Mouse (Mus musculus) kidney, adult 9 months (tissue): Measurements from ENCODE around the gene Rbm48.
"Not testable (repeated sequence)": the region's sequence is repeated elsewhere in the genome, so short reads cannot be mapped to it uniquely, and the experiment has no call there.

ENCODE experiments used
- DNase-seq: peaks from one replicate; pipeline ENCODE4 v3.0.0; 2022

The Rbm48 gene

DNA sequence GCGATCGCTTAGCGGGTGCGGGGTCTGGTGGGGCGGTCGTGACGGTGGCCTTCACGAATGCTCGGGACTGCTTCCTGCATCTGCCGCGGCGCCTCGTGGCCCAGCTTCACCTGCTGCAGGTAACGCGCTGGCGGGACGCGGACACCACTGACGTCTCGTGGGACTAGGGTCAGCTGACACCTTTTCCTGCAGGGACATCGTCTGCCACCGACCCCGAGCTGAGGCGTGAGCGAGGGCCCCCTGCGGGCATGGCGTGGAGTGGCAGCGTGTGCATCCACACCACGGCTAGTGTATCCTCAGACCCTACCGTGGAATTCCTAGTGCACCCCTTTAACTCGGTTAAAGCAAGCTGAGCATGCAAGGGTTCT, at the start of gene Rbm48:
Rbm48 (minus strand) TSS at position 187 of the 368 bp plus-strand sequence.
- peak; percentile 86 for DNase-seq

DNA sequence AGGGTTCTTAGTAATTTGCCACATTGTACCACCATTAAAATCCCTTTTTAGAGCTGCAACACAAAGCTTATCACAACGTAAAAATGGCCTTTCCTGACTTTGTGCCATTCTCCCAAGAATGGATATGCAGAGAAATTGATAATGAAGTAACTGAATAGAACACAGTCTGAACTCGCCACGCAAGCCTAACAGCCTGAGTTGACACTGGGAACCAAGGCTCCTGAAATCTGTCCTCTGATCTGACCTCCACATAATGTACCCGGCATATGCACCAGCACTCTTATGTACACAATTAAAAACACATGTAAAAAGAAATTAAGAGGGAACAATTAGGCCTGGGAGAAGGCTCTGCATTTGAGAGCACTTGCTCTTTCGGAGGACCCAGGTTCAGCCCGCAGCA, 48.9 kb upstream of the Rbm48 start:
- DNase-seq: peak; percentile 11

DNA sequence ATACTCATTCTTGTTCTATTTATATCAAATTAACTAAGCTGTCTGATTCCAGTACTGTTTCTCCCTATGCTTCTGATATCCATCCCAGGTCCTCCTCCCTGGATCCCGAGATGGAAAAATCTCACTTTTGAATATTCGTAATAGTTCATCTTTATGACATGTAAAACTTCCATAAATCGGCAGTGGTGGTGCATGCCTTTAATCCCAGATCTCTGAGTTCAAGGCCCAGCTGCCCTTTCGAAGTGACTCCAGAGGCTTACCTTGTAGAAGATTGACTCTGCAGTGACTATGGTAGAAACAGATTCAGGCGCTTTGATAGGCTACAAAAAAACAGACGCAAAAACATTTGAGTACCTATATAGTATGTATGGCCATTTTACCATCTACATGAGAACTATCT, 48.2 kb upstream of the Rbm48 start:
- DNase-seq: no peak

DNA sequence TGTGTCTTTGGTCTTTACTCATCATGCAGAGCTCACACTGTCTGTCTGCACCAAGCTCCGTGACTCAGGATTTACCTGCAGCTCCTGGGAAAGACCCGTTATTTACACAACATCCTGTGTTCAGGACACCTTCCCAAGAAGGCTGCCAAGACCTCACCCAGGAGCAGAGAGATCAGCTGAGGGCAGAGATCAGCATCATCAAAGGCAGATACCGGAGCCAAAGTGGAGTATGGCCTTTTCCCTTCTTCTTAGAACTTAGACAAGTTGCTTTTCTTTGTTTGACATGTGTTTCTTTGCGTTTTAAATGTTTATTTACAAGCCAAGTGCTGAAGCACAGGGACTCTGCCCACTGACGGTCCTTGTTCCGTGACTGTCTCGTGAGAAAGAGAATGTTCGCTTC, 38.9 kb upstream of the Rbm48 start:
- DNase-seq: no peak

DNA sequence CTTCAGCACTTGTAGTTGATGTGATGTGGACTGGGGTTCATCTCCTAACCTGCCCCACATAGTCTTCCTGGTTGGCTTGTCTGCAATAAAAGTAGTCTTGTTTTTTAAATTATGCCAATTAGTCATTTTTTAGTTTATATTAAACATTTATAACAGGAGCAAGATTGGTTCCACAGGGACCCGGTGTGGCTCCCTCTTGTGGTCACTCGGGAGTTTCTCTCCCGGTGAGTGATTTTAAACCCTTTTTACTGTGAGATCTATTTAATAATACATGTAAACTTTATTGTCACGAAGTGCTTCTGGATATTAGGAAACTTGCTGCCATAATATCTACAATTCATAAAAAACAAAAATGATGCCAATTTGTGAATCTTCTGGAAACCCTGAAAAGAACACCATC, 37.6 kb upstream of the Rbm48 start:
- no peak for DNase-seq

DNA sequence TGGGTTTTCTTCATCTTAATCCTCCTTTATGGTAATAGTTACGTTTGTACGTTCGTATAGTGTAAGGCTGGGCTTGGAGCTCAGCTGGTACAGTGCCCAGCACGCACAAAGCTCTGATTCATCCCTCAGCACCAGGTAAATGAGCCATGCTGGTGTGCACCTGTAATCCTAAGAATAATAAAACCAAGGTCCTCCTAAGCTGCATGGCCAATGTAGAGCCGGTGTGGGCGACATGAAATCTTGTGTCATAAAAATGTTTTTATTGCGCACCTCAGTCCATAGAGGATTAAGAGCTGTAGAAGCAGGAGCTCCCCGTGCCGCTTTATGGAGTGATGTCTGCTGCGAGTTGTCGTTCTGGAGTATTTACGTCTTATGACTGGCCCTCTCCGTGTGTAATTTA, 36.9 kb upstream of the Rbm48 start:
- DNase-seq: no peak

DNA sequence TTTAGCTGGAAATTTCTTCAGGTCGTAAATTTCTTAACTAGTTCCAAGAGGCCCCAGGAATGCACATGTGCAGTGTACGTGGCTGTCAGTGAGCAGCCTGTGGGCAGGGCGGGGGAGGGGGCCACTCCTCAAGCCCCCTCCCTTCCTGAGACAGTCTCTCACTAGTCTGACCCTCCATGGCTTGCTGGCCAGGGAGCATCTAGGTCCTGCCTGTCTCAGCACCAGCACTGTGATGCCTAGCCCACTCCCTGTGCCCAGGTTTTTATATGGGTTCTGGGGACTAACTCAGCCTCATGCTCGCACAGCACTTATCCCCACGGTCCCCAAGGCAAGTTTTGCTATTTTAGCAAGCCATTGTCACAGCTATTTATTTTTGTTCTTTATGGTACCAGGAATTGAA, 35.9 kb upstream of the Rbm48 start:
- no peak for DNase-seq

DNA sequence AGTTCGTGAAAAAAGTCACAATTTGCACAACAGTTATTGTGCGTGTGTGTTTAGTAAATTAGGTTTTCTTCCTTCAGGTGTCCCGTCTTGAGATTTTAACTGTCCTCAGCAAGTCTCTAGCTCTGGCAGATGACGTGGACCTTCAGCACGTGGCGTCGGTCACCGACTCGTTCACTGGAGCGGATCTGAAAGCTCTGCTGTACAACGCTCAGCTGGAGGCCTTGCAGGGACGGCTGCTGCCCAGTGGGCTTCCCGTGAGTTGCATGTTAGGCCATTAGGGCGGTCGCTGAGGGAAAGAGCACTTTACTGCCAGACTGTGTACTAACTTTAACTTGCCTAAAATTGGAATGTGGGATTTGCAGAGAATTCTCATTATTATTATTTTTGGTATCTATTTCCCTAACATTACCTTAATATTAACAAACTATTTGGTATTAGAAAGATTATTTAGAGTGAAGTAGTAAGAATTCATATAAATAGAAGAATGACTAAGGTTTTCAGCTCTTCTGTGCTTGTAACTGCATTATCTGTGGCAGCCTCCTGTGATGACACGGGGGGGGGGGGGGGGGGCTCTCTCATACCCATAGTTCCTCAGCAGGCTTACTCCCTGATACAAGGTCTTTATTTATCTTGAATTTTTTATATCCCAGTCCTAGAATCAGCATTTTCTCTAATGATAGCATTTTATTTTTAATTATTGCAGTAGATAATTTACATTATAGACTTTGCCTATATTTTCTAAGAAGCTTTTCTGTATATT, 35.3 kb upstream of the Rbm48 start:
- DNase-seq: peak; percentile 33

DNA sequence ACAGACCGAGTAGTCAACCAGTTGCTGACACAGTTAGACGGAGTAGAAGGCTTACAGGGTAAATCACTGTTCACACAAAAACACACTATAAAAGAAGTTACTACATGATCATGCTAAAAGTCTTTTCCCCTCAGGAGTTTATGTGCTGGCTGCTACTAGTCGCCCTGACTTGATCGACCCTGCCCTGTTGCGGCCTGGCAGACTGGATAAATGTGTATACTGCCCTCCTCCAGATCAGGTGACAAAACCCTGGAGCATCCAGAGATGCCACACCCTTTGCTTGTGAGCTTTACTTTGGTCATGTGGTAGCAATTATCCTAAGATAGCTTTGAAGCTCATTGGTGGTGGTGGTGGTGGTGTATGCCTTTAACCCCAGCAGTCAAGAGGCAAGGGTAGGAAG, 33.7 kb upstream of the Rbm48 start:
- no peak for DNase-seq

DNA sequence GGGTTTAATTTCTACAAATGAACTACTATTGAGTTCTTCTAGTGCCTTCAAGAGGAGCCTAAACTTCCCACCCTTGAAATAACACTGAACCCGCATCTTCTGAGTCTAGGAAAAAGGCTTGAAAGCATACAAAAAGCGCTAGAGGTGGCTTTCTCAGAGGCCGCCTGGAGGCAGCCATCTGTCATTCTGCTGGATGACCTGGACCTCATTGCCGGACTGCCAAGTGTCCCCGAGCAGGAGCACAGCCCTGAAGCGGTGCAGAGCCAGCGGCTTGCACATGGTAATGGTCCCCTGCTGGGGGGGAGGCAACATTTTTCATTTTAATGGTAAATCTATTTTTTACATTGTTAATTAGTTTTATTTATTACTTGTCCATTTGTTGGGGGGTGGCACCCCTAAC, 24.1 kb upstream of the Rbm48 start:
- no peak for DNase-seq

DNA sequence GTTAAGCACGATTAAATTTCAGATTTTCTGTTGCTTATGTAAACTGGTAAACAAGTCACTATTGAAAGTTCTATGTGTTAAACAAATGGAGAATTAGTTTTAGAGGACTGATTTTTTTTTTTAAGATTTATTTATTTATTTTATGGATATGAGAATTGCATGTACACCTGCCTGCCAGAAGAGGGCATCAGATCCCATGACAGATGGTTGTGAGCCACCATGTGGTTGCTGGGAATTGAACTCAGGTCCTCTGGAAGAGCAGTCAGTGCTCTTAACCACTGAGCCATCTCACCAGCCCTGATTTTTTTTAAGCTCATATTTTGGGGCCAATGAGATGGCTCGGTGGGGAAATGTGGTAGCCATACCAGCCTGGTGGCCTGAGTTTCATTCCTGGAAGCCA, 15.4 kb upstream of the Rbm48 start:
- not testable (repeated sequence) for DNase-seq

DNA sequence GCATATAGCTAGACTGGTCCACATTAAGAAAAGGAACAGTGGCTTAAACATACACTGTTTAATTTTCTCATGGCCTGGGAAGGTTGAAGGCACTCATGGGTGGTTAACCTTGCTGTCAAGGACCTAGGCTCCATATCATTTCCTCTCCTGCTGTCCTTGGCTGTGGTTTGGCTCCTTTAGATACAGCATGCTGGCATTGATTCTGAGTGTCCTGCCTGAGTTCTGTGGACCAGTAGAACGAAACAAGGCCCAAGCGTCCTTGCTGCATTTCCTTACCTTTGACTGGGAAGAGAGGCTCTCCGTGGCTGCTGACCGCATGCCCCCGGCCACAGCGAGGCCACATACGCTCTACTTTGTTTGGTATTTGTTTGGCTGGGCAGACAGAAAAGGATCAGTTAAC, 12.9 kb upstream of the Rbm48 start:
- no peak for DNase-seq

DNA sequence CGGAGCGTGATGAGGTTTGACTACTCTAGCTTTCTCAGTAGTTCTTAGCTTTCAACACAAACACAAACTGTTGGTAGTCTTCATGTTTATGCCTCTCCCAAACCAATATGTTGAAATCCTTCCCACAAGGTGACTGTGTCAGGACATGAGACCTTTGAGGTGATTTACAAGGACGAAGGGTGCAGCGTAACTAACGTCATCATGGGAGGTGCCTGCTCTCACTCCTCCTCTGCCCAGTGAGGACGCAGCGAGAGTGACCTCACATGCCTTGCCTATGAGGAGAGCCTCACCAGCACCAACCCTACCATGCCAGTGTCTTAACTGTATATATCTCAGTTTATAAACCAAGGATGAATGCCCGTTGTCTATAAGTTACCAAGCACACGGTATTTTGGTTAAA, 10.7 kb upstream of the Rbm48 start:
- no peak for DNase-seq

DNA sequence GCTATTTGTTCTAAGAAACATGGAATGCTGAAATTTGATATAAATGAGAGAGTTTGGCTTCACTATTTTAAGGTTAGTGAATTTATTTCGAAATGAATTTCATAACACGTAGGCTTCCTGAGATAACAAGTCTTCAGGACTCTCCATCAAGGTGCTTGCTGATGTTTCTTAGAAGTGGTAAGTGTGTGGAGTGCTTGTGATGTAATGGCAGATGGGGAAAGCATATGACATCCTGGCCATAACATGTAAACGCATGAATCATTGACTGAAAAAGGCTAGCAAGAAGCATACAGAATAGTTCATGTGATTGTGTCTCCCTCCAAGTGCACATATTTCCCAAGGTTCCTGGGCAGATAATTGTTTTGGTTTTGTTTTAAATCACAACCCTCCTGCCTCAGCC, 4.4 kb upstream of the Rbm48 start:
- DNase-seq: no peak

DNA sequence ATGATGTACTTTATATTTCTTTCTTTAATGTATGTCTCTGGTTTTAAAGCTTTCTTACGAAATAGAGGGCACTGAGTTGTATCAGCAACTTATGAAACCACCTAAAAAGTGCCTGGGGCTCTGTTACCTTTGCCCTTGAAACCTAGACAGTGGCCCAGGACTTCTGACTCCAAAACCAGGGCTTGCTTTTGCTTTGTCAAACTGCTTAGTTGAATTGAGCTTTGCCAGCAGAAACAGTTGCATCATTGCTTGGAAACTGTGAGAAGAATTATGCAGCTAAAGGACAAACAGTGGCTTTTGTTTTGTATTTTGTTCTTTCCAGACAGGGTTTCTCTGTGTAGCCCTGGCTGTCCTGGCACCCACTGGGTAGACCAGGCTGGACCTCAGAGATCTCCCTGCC, 3.9 kb upstream of the Rbm48 start:
- peak; percentile 24 for DNase-seq

DNA sequence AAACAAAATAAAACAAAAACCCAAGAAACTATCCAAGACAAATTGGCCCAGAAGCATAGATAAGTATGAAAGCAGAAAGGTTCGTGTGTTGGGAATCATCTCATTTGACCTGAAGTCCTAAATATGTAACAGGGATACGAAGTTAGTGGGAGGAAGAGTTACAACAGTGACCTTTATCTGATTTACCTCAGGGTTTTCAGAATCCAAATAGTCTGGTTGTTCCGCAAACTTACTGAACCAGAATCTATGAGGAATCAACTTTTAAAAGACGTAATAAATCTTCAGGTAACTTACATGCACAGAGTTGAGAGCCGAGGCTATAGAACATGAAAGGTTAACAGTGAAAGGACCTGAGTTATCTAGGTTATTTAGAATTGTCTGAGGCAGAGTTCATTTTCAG, 2.4 kb upstream of the Rbm48 start:
- DNase-seq: no peak

DNA sequence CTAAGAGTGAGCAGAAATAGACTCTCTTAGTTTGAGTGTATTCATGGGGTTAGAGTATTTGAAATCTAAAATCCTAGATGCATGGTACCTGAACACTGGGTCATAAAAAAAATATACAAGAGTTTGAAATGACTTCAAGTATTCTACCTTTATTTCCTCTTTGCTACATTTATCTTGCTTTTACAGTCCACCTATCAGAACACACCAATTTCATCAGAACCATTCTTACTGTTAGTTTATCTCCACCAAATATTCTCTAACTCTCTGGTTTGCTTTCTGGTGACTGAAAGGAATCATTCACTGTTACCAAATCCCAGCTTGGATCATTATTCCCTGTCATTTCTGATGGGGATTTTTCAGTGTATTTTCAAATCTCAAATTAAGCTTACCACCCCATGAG, 786 bp upstream of the Rbm48 start:
- DNase-seq: no peak

DNA sequence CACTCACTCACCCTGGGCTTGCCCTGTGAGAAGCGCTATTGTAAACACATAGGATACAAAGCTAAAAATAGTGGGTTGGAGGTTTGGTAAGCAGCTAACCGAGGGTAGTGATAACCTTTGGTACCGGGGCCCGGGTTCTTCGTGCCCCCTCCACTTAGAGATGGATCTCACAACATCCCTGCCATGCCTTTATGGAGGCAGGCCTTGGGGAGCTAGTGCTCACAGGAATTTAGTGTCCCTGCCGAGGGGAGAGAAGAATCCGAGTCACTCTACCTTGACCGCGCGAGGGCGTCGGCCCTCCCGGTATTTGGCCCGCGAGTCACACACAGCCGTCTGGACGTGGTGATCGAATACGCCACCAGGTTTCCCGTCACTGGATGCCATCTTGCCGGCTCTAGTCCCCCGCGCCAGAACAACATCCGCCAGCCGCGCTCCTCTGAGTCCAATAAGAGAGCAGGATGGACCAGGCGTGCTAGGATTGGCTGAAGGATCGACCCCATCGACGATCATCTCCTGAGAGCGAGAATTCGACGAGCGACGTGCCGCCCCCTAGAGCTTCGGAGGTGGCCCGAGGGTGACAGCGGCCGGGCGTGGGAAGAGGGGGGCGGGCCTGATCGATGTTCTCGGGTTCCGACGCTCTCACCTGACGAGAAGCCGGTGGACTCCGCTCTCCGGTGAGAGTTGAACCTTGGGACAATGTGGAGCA, 539 bp downstream of the Rbm48 start, which contains the start of gene Pex1:
Pex1 (plus strand) TSS at position 374 of the 706 bp plus-strand sequence.
- peak; percentile 98 for DNase-seq

DNA sequence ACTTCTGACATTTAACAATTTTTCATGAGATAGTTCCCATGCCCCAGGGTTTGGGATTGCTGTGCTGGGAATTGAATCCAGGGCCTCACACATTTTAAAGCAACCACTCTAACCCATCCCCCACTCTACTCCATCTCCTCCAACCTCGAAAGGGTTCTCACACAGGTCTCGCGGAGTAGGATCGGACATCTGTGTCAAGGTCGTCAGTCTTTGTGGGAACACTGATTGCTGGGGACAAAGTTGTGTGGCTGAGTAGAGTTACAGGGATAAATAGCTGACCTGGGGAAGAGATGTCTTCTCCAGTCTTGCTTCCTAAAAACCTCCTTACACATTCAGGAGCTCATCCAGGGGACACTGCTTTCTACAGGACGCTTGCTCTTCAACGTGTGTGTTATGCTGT, 17.3 kb downstream of the Rbm48 start:
- no peak for DNase-seq

DNA sequence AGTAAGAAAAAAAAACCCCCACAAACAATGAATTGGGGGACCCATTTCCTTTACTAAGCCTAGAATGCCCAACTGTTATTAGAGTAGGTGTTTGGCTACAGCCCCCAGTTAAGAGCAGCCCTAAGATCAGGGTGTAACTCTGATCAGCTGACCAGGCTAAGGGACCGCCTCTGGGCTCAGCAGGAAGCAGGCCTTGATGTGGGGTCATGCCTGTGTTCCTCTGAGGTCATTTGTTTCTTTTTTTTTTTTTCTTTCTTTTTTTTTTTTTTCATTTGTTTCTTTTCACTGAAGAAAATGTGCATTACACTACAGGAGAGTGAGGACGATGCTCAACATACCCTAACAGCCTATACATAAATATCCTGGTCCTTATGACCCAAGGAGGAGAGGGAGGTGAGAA, 18.4 kb downstream of the Rbm48 start:
- no peak for DNase-seq

DNA sequence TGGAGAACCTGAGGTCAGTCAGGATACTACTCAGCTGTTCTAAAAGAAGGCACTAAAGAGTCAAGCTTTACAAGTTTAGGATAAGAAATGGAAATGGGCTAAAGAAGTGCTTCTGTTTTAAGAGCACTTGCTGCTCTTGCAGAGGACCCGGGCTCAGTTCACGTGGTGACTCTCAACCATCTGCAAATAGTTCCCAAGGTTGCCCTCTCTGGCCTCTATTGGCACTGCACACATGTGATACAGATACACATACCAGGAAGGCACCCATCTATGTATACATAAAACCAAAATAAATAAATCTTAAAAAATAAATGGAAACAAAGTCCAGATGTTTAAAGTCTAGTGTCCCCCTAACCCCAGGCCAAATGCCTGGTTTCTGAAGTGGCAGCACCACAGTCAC, 21.6 kb downstream of the Rbm48 start:
- DNase-seq: no peak

DNA sequence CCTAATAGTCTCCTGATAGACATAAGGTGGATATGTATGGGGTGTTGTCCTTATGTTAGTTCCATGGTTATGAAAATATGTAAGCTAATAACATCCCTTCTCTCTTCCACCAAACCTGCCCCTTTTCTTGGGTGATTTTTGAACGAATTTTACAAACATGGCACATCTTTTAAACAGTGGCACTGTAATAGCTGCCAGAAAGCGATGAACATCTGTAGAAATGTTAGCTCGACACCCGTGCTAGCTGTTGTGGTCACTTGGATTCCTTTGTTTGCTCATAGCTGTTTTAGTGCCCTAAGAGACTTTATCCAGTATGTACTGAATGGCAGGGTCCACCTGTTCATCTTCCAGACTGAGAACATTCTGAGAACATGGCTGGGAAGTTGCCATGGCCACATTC, 25.1 kb downstream of the Rbm48 start, which contains the start of gene 1700109H08Rik:
1700109H08Rik (plus strand) TSS at position 301 of the 400 bp plus-strand sequence.
- DNase-seq: no peak

DNA sequence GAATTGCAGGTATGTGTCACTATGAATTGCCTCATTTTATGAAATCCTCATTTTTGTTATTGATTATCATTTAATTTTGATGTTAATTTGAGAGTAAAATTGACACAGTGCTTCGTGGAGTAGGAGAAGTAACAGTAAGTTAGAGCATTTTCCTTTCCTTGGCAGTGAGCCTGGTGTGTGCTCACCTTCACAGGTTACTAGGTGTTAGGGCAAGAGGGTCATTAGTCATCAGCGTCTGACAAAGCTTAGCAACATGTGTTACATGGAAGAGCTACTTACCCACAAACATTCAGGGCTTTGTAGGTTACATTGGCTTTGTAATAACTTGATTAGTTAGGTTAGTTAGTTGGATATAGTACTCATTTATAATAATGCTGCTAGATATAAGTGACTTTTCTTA, 42.2 kb downstream of the Rbm48 start:
- DNase-seq: no peak

DNA sequence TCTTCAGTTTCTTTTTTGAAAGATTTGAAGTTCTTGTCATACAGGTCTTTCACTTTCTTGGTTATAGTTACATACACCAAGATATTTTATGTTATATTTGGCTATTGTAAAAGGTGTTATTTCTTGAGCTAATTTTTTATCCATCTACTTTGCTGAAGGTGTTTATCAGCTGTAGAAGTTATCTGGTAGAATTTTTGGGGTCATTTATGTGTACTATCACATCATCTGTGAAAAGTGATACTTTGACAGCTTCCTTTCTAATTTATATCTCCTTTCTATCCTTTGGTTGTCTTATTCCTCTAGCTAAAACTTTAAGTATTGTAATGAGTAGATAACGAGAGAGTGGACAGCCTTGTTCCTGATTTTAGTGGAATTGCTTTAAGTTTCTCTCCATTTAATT, 44.9 kb downstream of the Rbm48 start:
- no peak for DNase-seq

DNA sequence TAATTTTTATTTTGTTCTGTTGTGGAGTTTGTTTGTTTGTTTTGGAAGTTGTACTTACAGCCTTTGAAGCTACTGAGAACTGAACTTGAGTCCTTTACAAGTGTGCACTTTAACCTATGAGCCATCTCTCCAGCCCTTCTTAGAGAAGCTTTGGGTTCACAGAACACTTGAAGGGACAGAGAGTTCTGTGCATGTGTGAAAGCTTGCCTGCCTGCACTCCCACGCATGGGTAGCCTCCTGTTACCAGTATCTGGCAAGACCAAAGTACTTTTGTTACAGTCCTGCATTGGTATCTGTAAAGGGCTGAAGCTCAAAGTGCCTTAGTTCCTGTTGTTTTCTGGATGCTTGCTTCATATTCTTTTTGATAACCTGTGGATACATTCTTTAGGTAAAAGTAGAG, 50.2 kb downstream of the Rbm48 start:
- DNase-seq: peak; percentile 91
